Mouse (Mus musculus) right cerebral cortex, postnatal 14 days (tissue): Measurements from ENCODE around the gene Zxdb.
"Not testable (repeated sequence)": the region's sequence is repeated elsewhere in the genome, so short reads cannot be mapped to it uniquely, and the experiment has no call there.

Experiments used
- DNase-seq: peaks from one replicate; pipeline ENCODE4 v3.0.0; 2022

The Zxdb gene

DNA sequence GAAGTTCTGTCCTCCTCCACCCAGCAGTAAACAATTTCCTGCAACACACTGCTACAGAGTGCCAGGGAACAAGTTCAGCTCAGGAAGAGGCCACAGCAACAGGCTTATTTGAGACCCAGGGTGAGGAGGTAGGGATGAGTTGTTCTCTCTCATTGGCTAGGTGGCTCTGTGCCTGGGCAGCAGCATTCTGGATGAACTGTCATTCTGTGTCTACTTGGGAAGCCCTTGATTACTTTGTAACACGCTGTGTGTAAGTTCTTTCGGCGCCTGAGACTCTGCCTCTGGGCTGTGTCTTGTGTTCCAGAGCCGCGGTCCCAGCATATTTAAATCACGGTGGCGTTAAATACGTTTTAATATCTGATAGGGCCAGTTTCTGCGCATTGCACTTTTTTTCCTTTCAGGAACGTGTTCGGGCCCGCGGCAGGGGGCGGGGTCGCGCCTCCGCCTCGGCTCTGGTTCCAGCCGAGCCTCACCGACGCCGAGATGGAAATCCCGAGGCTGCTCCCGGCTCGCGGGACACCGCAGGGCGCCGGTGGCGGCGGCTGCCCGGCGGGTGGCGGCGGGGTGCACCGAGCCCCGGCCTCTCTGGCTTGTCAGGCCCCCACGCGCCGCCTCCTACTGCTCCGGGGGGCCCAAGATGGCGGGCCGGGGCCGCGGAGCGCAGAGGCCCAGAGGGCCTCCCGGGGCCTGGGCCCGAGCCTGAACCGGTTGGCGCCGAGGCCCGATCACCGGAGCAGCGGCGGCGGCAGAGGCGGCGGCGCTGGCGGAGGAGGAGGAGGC lies at the start of gene Zxdb:
Gene Zxdb (plus strand): TSS at position 378 of the 780 bp plus-strand sequence.
- not testable (repeated sequence) for DNase-seq

DNA sequence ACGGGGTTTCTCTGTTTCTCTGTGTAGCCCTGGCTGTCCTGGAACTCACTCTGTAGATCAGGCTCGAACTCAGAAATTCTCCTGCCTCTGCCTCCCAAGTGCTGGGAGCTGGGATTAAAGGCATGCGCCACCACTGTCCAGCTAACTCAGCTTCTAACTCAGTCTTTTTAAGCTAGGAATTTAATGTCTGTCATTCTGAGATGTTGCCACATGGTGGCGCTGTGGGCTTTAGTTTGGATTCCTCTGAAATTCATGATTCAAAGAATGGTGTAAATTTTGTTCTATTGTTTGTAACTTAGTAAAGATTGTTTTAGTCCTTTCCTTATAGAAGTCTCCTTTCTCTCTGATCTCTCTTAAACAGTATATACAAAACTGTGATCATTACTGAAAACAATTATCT lies 49.4 kb upstream of the Zxdb start:
- peak; percentile 4 for DNase-seq

DNA sequence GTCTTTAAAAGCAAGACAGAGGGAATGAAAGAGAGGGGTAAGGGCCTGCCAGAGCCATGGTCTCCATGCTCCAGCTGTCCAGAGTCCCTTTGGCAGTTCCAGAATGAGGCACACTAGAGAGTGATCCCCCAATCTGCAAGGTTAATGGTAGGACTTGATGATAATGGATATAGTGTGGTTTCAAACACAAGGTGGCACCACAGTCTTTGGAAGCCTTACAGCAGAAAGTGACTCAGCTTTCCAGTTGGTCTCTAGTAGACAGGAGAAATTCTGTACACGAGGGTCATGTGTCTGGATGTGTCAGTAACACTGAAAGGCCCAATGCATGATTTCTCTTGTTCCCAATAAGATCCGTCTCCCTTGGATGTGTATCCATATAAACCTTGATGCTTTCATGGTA lies 42.8 kb upstream of the Zxdb start:
- DNase-seq = not testable (repeated sequence)

DNA sequence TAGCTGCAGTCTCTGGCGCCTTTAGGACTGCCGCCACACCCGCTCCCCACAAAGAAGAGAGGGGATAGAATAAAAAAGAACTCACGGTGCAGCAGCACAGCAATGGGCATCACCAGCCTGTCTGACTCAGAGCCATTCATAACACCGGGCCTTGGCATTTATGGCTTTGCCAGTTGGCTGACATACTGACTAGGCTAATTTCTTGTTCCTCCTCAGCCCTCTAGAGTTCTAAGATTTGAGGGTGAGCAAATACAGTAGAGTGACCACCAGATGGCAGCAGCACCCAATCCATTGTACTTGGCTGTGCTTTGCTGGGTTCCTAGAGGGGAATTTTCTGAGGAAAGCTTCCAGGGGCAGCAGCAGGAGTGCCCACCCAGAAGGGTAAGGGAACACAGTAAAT lies 34.8 kb upstream of the Zxdb start:
- not testable (repeated sequence) for DNase-seq

DNA sequence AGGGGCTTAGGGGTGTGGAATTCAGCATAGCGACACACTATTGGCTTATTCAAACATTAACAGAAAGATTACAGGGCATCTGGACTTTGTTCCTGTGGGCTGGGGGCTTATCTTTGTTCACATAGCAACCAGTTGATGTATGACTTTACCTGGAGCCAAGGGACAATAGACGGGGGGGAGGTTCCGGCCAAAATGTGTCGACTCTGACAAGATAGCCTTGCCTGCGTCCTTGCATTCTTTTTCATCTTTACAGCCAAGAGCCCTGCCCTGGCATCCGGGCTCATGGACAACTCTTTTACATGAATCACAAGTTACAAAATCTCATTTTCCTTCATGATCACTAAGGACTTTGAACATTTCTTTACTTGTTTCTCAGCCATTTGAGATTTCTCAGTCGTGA lies 17.7 kb upstream of the Zxdb start:
- not testable (repeated sequence) for DNase-seq

DNA sequence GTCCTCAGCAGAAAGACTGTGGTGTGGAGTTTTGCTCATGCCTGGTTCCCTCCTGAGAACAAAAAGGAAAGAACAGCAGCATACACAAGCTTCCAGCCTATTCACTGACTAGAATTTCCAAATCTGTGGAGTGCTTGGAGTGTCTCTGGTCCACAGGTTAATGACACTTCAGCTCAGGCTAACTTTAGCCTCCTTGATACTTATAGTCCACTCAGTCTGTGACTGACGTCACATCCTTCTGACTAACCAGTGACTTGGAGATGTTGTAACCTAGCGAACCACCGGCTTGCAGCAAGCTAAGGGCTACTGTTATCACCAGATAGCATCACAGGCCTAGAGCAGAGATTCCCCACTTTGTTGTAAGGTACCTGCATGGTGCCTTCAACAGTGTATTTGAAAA lies 14.6 kb upstream of the Zxdb start:
- not testable (repeated sequence) for DNase-seq

DNA sequence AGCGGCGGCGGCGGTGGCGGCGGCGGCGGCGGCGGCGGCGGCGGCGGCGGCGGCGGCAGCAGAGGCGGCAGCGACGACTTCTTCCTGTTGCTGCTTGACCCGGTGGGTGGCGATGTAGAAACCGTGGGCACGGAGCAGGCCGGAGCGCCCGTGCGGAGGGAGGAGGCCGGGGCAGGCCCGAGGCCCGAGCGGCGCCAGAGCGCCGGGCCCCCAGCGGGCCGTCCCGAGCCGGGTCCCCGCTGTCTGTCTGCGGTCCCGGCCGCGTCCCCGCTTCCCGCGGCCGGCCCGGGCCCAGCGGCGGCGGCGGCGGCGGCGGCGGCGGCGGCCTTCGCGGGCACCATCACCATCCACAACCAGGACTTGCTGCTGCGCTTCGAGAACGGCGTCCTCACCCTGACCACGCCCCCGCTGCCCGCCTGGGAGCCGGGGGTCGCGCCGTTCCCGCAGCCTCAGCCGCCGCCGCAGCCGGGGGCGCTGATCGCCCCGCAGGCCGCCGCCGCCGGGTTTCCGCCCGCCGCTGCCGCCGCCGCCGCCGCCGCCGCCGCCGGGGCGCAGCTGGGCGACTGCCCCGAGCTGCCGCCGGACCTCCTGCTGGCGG lies 702 bp downstream of the Zxdb start:
- not testable (repeated sequence) for DNase-seq

DNA sequence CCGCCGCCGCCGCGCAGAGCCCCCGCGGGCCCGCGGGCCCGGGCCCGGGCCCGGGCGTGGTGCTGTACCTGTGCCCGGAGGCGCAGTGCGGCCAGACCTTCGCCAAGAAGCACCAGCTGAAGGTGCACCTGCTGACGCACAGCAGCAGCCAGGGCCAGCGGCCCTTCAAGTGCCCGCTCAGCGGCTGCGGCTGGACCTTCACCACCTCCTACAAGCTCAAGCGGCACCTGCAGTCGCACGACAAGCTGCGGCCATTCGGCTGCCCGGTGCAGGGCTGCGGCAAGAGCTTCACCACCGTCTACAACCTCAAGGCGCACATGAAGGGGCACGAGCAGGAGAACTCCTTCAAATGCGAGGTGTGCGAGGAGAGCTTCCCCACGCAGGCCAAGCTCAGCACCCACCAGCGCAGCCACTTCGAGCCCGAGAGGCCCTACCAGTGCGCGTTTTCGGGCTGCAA lies 1.3 kb downstream of the Zxdb start:
- not testable (repeated sequence) for DNase-seq

DNA sequence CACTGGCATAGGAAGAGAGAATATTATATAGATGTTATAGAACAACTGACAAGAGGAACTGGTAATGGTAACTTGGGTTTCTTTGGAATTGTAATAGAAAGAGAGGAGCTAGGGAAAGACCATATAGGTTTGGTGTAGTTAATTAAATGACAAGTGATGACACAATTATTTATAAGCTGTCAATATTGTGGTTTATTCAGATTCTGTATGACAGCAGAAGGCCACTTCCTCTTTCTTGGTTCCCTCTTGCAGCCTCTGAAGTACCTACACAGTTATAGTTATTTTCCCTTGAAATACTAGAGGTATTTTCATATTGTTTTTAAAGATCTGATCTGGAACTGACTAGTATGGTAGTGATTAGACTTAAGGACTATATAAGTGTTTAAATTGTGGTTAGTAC lies 7.2 kb downstream of the Zxdb start:
- no peak for DNase-seq

DNA sequence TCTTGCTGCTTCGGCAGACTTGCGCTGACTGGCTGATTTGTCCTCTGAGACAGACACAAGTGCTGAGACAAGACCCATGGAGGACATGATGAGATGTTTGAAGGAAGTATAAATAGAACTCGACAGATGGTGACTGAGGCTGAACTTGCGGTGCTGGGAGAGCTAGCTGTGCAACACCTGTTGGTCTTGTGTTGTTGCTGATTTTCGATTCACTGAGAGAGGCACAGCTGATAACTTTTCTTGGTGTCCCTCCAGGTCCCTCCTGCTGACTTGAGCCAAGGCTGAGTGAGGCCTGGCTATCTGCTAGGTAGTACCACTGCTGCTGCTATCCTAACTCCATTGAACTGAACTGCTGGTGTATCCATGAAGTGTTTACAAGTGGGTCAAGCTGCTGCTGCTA lies 29.4 kb downstream of the Zxdb start:
- DNase-seq = no peak

DNA sequence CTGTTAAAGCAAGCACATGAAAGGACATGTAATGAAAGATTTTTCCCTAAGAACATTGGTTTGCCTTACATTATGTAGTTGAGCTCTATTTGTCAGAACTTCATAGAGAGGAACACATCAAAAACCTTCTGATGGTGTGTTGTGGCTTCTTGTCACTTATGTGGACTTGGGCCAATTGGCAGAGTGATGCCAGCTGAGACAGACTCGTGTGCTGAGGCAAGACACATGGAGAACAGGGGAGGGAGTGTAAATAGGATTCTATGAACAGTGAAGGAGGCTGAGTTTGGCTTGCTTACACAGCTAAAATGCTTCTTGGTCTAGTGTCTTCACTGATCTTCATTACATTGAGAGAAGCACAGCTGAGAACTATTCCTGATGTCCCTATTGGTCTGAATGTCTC lies 35.6 kb downstream of the Zxdb start:
- DNase-seq = no peak

DNA sequence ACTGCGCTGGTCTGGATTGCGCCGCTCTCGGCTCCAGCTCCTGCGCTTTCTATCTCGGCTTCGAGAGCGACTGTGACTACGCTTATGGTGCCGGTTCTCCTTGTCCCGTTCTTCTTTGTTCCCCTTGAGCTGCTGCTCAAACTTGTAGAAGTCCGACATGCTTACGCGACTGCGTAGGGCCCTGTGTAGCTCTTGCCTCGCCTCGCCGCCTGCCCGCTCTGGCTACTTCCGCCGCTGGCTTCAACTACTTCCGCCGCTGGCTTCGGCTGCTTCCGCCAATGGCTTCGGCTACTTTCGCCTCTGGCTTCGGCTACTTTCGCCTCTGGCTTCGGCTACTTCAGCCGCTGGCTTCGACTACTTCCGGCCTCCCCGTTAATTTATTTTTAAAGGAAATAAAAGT lies 49.5 kb downstream of the Zxdb start:
- no peak for DNase-seq
